Mouse (Mus musculus) liver, embryonic 14.5 days (tissue): ENCODE results near the gene Scrn1. TPM values are rescaled to one million over a fixed set of nuclear protein-coding genes. Genes with fewer than 3 reads are reported as not detected.
A peak's percentile ranks its signal among the peaks of the same experiment; 100 is the strongest.

ENCODE experiments used
- ATAC-seq: fragments of 200-750 bp; cut with Nextera tagmentation; 2 replicates; pipeline ENCODE4 v1.8.0; 2017; ENCODE audit warnings: moderate number of reproducible peaks, mild to moderate bottlenecking, moderate library complexity; ENCODE audit not compliant: insufficient read depth
- DNase-seq, 3 experiments: peaks; one replicate each; pipeline ENCODE4 v3.0.0-alpha.2; 2012 to 2013; ENCODE audit warnings: low read depth in 3 of 3, low spot score in 3 of 3
- H3K27ac ChIP-seq: fragments of 300-500 bp; sonication (generic); 2 replicates; pipeline ENCODE4 v1.5.1; 2014; ENCODE audit warnings: moderate library complexity, mild to moderate bottlenecking, control low read depth, inconsistent platforms
- H3K27me3 ChIP-seq: fragments of 300-500 bp; sonication (generic); 2 replicates; pipeline ENCODE4 v1.6.1; 2014; ENCODE audit warnings: mild to moderate bottlenecking, low read length, moderate library complexity; ENCODE audit not compliant: control insufficient read depth, insufficient read depth
- H3K36me3 ChIP-seq: fragments of 300-500 bp; sonication (generic); replicated peaks from 2 replicates; pipeline ENCODE4 v1.6.1; 2014; ENCODE audit warnings: low read depth; ENCODE audit not compliant: control insufficient read depth, insufficient read depth
- H3K4me1 ChIP-seq, 2 experiments: fragments of 200-500 bp in 1 of 2; fragments of 300-500 bp in 1 of 2; sonication (generic) in 1 of 2; replicated peaks; 2 replicates each; pipeline ENCODE4 v1.6.1; 2012 to 2014; ENCODE audit warnings: antibody characterized with exemption in 1 of 2, inconsistent platforms in 1 of 2, low read length in 1 of 2; ENCODE audit not compliant: control insufficient read depth in 2 of 2, insufficient read depth in 2 of 2
- H3K4me2 ChIP-seq: fragments of 300-500 bp; sonication (generic); 2 replicates; pipeline ENCODE4 v1.6.1; 2014; ENCODE audit warnings: low read depth, mild to moderate bottlenecking, control low read depth, moderate library complexity
- H3K4me3 ChIP-seq, 2 experiments: fragments of 200-500 bp in 1 of 2; fragments of 300-500 bp in 1 of 2; sonication (generic) in 1 of 2; 2 replicates each; pipeline ENCODE4 v1.5.1; 2012 to 2014; ENCODE audit warnings: low read depth in 2 of 2, low read length in 2 of 2, mild to moderate bottlenecking in 2 of 2, control low read depth in 1 of 2, inconsistent platforms in 1 of 2, moderate library complexity in 1 of 2; ENCODE audit not compliant: insufficient read depth in 1 of 2
- H3K9ac ChIP-seq: fragments of 300-500 bp; sonication (generic); replicated peaks from 2 replicates; pipeline ENCODE4 v1.6.1; 2014; ENCODE audit warnings: mild to moderate bottlenecking, control low read depth, moderate library complexity
- H3K9me3 ChIP-seq: fragments of 300-500 bp; sonication (generic); 2 replicates; pipeline ENCODE4 v1.6.1; 2016; ENCODE audit warnings: low read length, mixed read lengths; ENCODE audit not compliant: control insufficient read depth
- CTCF ChIP-seq: IDR thresholded peaks from 2 replicates; pipeline ENCODE4 v1.5.1; 2016; ENCODE audit warnings: antibody characterized with exemption, low read depth, control low read depth
- EP300 ChIP-seq: IDR thresholded peaks from 2 replicates; pipeline ENCODE4 v1.6.1; 2016; ENCODE audit warnings: antibody characterized with exemption, low read depth
- WGBS: fragments of 180-500 bp; shearing (Covaris S2); extraction: QIAGEN DNeasy Blood & Tissue Kit; methylation state at CpG from one replicate; pipeline ENCODE4 v1.1.7; 2014; ENCODE audit not compliant: insufficient replicate concordance; 5-methylcytosine and 5-hydroxymethylcytosine counted together
- polyA plus RNA-seq, 2 experiments: library from polyadenylated mRNA; depleted of rRNA in 1 of 2; stranded (reverse) in 1 of 2; unstranded in 1 of 2; fragments of >200 nt; fragmentation: Nextera tagmentation in 1 of 2; extraction: Ambion mirVana in 1 of 2; gene quantifications; 2 replicates each; pipeline versions ENCODE4 v1.2.1 to v1.2.3; 2012 to 2014

The Scrn1 gene
- 0.10 and 0.13 TPM in 2 replicates for polyA plus RNA-seq (2012; rRNA removed)
- 0.08 and 0.24 TPM in 2 replicates for polyA plus RNA-seq (2014; fragmentation: Nextera tagmentation; extraction: Ambion mirVana)

- no peak for DNase-seq
- H3K36me3 ChIP-seq: no peaks in the 10 kb centered on the region
- TF ChIP-seq EP300: no peak
- TF ChIP-seq CTCF: no peak
- H3K4me3 ChIP-seq: peak within 1 kb of the TSS; percentile 37 to 39
- 1% methylated on average over 60 of the region's 60 CpGs for WGBS
- no peak within 1 kb of the TSS for H3K9ac ChIP-seq
- no peak for ATAC-seq
- H3K9me3 ChIP-seq: no peaks in the 10 kb centered on the region
- no peaks in the 10 kb centered on the region for H3K4me1 ChIP-seq
- H3K27ac ChIP-seq: no peak within 1 kb of the TSS
- H3K27me3 ChIP-seq: peaks cover 28% of the 10 kb centered on the region
- H3K4me2 ChIP-seq: peak within 1 kb of the TSS; percentile 57
These were observed at the start of gene Scrn1 for GRCm38 (mm10) chr6:54565665-54566545. Gene Scrn1 (minus strand): TSS chr6:54566489.

- Histone ChIP-seq H3K27me3 (no peaks in the 10 kb centered on the region), H3K36me3 (no peaks in the 10 kb centered on the region), H3K27ac (no peak overlapping the region), H3K4me1 (no peaks in the 10 kb centered on the region), H3K4me3 (no peak overlapping the region), H3K9ac (no peak overlapping the region), H3K9me3 (no peaks in the 10 kb centered on the region), H3K4me2 (no peak overlapping the region)
- no peak for ATAC-seq
- 44% methylated on average over 4 of the region's 4 CpGs for WGBS
- TF ChIP-seq EP300: no peak
- no peak for TF ChIP-seq CTCF
- no peak for DNase-seq
These were observed 40.0 kb upstream of the Scrn1 start for GRCm38 (mm10) chr6:54606241-54606640.

- WGBS: 91% methylated on average over 1 of the region's 1 CpGs
- peaks cover 0 to 7% of the 10 kb centered on the region in 2 experiments; a peak in 2 of 4 replicates for H3K4me1 ChIP-seq
- no peaks in the 10 kb centered on the region for H3K9me3 ChIP-seq
- no peaks in the 10 kb centered on the region for H3K36me3 ChIP-seq
- TF ChIP-seq EP300 (no peak), CTCF (no peak)
- no peak overlapping the region for H3K4me3 ChIP-seq
- H3K4me2 ChIP-seq: no peak overlapping the region
- DNase-seq (no peak), ATAC-seq (no peak)
- no peaks in the 10 kb centered on the region for H3K27me3 ChIP-seq
- no peak overlapping the region for H3K9ac ChIP-seq
- no peak overlapping the region for H3K27ac ChIP-seq
These were observed 37.9 kb upstream of the Scrn1 start for GRCm38 (mm10) chr6:54604001-54604715.

GRCm38 (mm10) chr6:54602891-54603290, 36.6 kb upstream of the Scrn1 start:
- TF ChIP-seq EP300 (no peak), CTCF (no peak)

More at GRCm38 (mm10) chr6:54602891-54603290, 36.6 kb upstream of the Scrn1 start:
- no peak overlapping the region for H3K27ac ChIP-seq
- WGBS: 72% methylated on average over 2 of the region's 2 CpGs
- ATAC-seq (no peak), DNase-seq (no peak)
- H3K4me1 ChIP-seq: peaks cover 0 to 7% of the 10 kb centered on the region in 2 experiments; a peak in 2 of 4 replicates
- H3K27me3 ChIP-seq: no peaks in the 10 kb centered on the region
- no peak overlapping the region for H3K9ac ChIP-seq
- H3K4me3 ChIP-seq: no peak overlapping the region
- no peaks in the 10 kb centered on the region for H3K36me3 ChIP-seq
- H3K4me2 ChIP-seq: no peak overlapping the region
- no peaks in the 10 kb centered on the region for H3K9me3 ChIP-seq
